Mouse (Mus musculus) cerebellum, adult 11 months (tissue): ENCODE data around the gene BC003965.
"Not testable (repeated sequence)": the region's sequence is repeated elsewhere in the genome, so short reads cannot be mapped to it uniquely, and the experiment has no call there.

ENCODE experiments used
- DNase-seq: peaks from one replicate; pipeline ENCODE4 v3.0.0; 2022

Gene BC003965

GRCm38 (mm10) chr17:25219492-25220295 is 35.3 kb downstream of the BC003965 start:
- DNase-seq = no peak

- no peak for DNase-seq
Measured at GRCm38 (mm10) chr17:25220746-25221145, 36.4 kb downstream of the BC003965 start.

- peak; percentile 73 for DNase-seq
Measured at GRCm38 (mm10) chr17:25221821-25222503, 37.6 kb downstream of the BC003965 start.

- peak; percentile 61 for DNase-seq
Measured at GRCm38 (mm10) chr17:25222504-25222940, 38.2 kb downstream of the BC003965 start.

- no peak for DNase-seq
Measured at GRCm38 (mm10) chr17:25222951-25223601, 38.7 kb downstream of the BC003965 start.

- no peak for DNase-seq
Measured at GRCm38 (mm10) chr17:25224586-25225222, 40.4 kb downstream of the BC003965 start.

GRCm38 (mm10) chr17:25225659-25226058 is 41.3 kb downstream of the BC003965 start:
- no peak for DNase-seq

GRCm38 (mm10) chr17:25227991-25228390 is 43.6 kb downstream of the BC003965 start:
- DNase-seq = no peak

- DNase-seq = not testable (repeated sequence)
Measured at GRCm38 (mm10) chr17:25230014-25230655, 45.8 kb downstream of the BC003965 start.

- DNase-seq = no peak
Measured at GRCm38 (mm10) chr17:25230700-25231099, 46.3 kb downstream of the BC003965 start.

- not testable (repeated sequence) for DNase-seq
Measured at GRCm38 (mm10) chr17:25231621-25232020, 47.3 kb downstream of the BC003965 start.

GRCm38 (mm10) chr17:25235635-25236034 is 51.3 kb downstream of the BC003965 start:
- no peak for DNase-seq
